Mouse (Mus musculus): ENCODE measurements around the gene Kctd10. TPM values are rescaled to one million over a fixed set of nuclear protein-coding genes. Genes with fewer than 3 reads are reported as not detected.

The Kctd10 gene
- 31.8 and 33.3 TPM in 2 replicates for polyA plus RNA-seq (2015; fragmentation: Nextera tagmentation; extraction: Ambion mirVana)

DNA sequence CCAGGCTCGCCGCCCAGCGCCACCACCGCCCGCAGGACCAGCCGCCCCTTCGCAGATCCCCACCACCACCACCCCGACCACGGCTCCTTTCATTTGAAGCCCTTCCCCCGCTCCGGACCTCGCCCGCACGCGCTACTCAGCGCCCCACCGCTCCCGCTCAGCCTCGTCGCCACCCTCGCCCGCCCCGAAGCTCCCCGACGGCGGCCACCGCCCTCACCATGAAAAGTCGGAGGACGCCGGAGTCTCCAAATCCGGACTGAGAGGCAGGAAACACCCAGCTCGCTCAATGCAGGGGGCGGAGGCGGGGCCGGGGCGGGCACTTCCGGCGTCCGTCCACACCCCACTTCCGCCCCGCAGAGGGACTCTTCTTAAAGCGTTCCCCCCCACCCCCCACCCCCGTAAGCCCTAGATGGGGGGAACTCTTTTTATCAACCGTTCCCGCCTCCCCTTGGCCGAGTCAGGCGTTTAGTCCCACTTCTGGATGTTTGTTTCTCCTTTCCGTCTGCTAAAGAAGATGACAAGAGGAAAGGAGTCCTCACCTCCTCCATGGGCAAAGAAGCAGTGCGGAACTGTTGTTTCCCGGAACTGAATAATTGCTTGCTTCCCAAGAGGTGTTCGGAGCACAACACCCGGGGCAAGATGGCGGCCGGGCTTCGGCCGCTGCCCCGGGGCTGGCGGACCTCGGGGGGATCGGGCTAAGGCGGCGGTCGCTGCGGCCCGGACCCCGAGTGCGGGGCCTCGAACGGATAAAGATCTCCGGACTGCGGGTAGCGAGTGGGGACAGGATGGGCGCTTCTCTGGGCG lies at the start of gene Kctd10, which contains the start of gene Ube3b:
Gene Kctd10, minus strand, starts transcription at position 300 of the 804 bp plus-strand sequence.
Gene Ube3b, plus strand, starts transcription at position 399 of the 804 bp plus-strand sequence.

Small RNAs within 50 kb of the gene (microRNA-seq; reads per million reads assigned to microRNA genes)
- gene Mir7027: not detected

Other genes starting within 250 kb of the Kctd10 start
- 4.8 and 5.0 TPM in 2 replicates for gene Acacb, start 234.0 kb downstream of the Kctd10 start, polyA plus RNA-seq (2015; fragmentation: Nextera tagmentation; extraction: Ambion mirVana)
- gene Foxn4, start 106.7 kb downstream of the Kctd10 start, polyA plus RNA-seq (2015; fragmentation: Nextera tagmentation; extraction: Ambion mirVana): 0.23 TPM in 1 of 2 replicates, not detected in the other
- 0.41 and 0.68 TPM in 2 replicates for gene Myo1h, start 91.3 kb downstream of the Kctd10 start, polyA plus RNA-seq (2015; fragmentation: Nextera tagmentation; extraction: Ambion mirVana)
- 25.5 and 31.4 TPM in 2 replicates for gene Ube3b, start 99 bp upstream of the Kctd10 start, polyA plus RNA-seq (2015; fragmentation: Nextera tagmentation; extraction: Ambion mirVana)
- 32.0 and 34.5 TPM in 2 replicates for gene Mmab, start 63.6 kb upstream of the Kctd10 start, polyA plus RNA-seq (2015; fragmentation: Nextera tagmentation; extraction: Ambion mirVana)
- 75.8 and 83.4 TPM in 2 replicates for gene Mvk, start 63.8 kb upstream of the Kctd10 start, polyA plus RNA-seq (2015; fragmentation: Nextera tagmentation; extraction: Ambion mirVana)
- gene Fam222a, start 187.5 kb upstream of the Kctd10 start, polyA plus RNA-seq (2015; fragmentation: Nextera tagmentation; extraction: Ambion mirVana): 4.0 and 5.4 TPM in 2 replicates